Mouse (Mus musculus) adrenal gland, adult 2 months (tissue): ENCODE results near the gene Smarcc2. TPM values are rescaled to one million over a fixed set of nuclear protein-coding genes. Genes with fewer than 3 reads are reported as not detected.
A peak's percentile ranks its signal among the peaks of the same experiment; 100 is the strongest.
"Not testable (repeated sequence)": the region's sequence is repeated elsewhere in the genome, so short reads cannot be mapped to it uniquely, and the experiment has no call there.

Source experiments
- DNase-seq: peaks from one replicate; pipeline ENCODE4 v3.0.0; 2021
- polyA plus RNA-seq: library from polyadenylated mRNA; depleted of rRNA; stranded (reverse); fragments of >200 nt; gene quantifications from 2 replicates; pipeline ENCODE4 v1.2.3, GENCODE M21; 2012
- total RNA-seq, 2 experiments: library from RNA; stranded (reverse); gene quantifications; 2 replicates each; pipeline ENCODE4 v1.2.3; 2021

Gene Smarcc2
- total and polyA plus RNA-seq, 3 experiments: 120 to 130 (median 128) TPM

GRCm38 (mm10) chr10:128493319-128493694, 34.3 kb downstream of the Smarcc2 start:
- no peak for DNase-seq

- peak; percentile 97 for DNase-seq
Observed at GRCm38 (mm10) chr10:128493695-128494666, 34.9 kb downstream of the Smarcc2 start, which contains the start of gene Myl6. Gene Myl6 (minus strand): TSS chr10:128494145.

GRCm38 (mm10) chr10:128494667-128495245, 35.7 kb downstream of the Smarcc2 start:
- no peak for DNase-seq

GRCm38 (mm10) chr10:128495270-128495669, 36.2 kb downstream of the Smarcc2 start:
- no peak for DNase-seq

- DNase-seq: no peak
Observed at GRCm38 (mm10) chr10:128495903-128496302, 36.9 kb downstream of the Smarcc2 start.

- DNase-seq: no peak
Observed at GRCm38 (mm10) chr10:128496509-128497077, 37.5 kb downstream of the Smarcc2 start.

GRCm38 (mm10) chr10:128497134-128497737, 38.2 kb downstream of the Smarcc2 start:
- DNase-seq: no peak

- peak; percentile 98 for DNase-seq
Observed at GRCm38 (mm10) chr10:128498590-128498989, 39.5 kb downstream of the Smarcc2 start, which contains the start of gene Myl6b. Gene Myl6b (minus strand): TSS chr10:128498685.

- peak; percentile 71 for DNase-seq
Observed at GRCm38 (mm10) chr10:128499116-128499671, 40.1 kb downstream of the Smarcc2 start.

- DNase-seq: peak; percentile 80
Observed at GRCm38 (mm10) chr10:128502341-128502740, 43.3 kb downstream of the Smarcc2 start.

- DNase-seq: no peak
Observed at GRCm38 (mm10) chr10:128503532-128503931, 44.5 kb downstream of the Smarcc2 start.

GRCm38 (mm10) chr10:128504012-128504411, 45.0 kb downstream of the Smarcc2 start:
- no peak for DNase-seq

GRCm38 (mm10) chr10:128504641-128505370, 45.8 kb downstream of the Smarcc2 start:
- no peak for DNase-seq

- DNase-seq: not testable (repeated sequence)
Observed at GRCm38 (mm10) chr10:128505371-128505667, 46.3 kb downstream of the Smarcc2 start.

- no peak for DNase-seq
Observed at GRCm38 (mm10) chr10:128505974-128506373, 46.9 kb downstream of the Smarcc2 start.

- no peak for DNase-seq
Observed at GRCm38 (mm10) chr10:128508260-128508659, 49.2 kb downstream of the Smarcc2 start.

- no peak for DNase-seq
Observed at GRCm38 (mm10) chr10:128509203-128509602, 50.2 kb downstream of the Smarcc2 start.

- DNase-seq: no peak
Observed at GRCm38 (mm10) chr10:128509831-128510230, 50.8 kb downstream of the Smarcc2 start.

- DNase-seq: no peak
Observed at GRCm38 (mm10) chr10:128510301-128510700, 51.3 kb downstream of the Smarcc2 start.

GRCm38 (mm10) chr10:128511189-128511588, 52.1 kb downstream of the Smarcc2 start:
- no peak for DNase-seq

GRCm38 (mm10) chr10:128511761-128512160, 52.7 kb downstream of the Smarcc2 start:
- DNase-seq: no peak
